Mouse (Mus musculus) lung, embryonic 14.5 days (tissue): ENCODE data around the gene Spryd3. TPM values are rescaled to one million over a fixed set of nuclear protein-coding genes. Genes with fewer than 3 reads are reported as not detected.
A peak's percentile ranks its signal among the peaks of the same experiment; 100 is the strongest.

Experiments
- ATAC-seq: fragments of 200-750 bp; cut with Nextera tagmentation; 2 replicates; pipeline ENCODE4 v1.8.0; 2017; ENCODE audit warnings: mild to moderate bottlenecking, moderate TSS enrichment, moderate library complexity; ENCODE audit not compliant: insufficient read depth
- DNase-seq: peaks from one replicate; pipeline ENCODE4 v3.0.0-alpha.2; 2015
- H3K27ac ChIP-seq: fragments of 300-500 bp; sonication (generic); 2 replicates; pipeline ENCODE4 v1.5.1; 2014; ENCODE audit warnings: low read depth, mild to moderate bottlenecking, moderate library complexity
- H3K27me3 ChIP-seq: fragments of 300-500 bp; sonication (generic); 2 replicates; pipeline ENCODE4 v1.6.1; 2014; ENCODE audit warnings: low read length, control low read depth; ENCODE audit not compliant: insufficient read depth
- H3K36me3 ChIP-seq: fragments of 300-500 bp; sonication (generic); 2 replicates; pipeline ENCODE4 v1.6.1; 2014; ENCODE audit warnings: control low read depth; ENCODE audit not compliant: insufficient read depth
- H3K4me1 ChIP-seq: fragments of 300-500 bp; sonication (generic); 2 replicates; pipeline ENCODE4 v1.6.1; 2014; ENCODE audit warnings: antibody characterized with exemption, control low read depth; ENCODE audit not compliant: insufficient read depth
- H3K4me2 ChIP-seq: fragments of 300-500 bp; sonication (generic); 2 replicates; pipeline ENCODE4 v1.6.1; 2014; ENCODE audit warnings: mild to moderate bottlenecking
- H3K4me3 ChIP-seq: fragments of 300-500 bp; sonication (generic); 2 replicates; pipeline ENCODE4 v1.5.1; 2014; ENCODE audit warnings: low read depth, low read length
- H3K9ac ChIP-seq: fragments of 300-500 bp; sonication (generic); 2 replicates; pipeline ENCODE4 v1.6.1; 2014
- H3K9me3 ChIP-seq: fragments of 300-500 bp; sonication (generic); 2 replicates; pipeline ENCODE4 v1.6.1; 2016; ENCODE audit warnings: low read depth, low read length, control low read depth
- CTCF ChIP-seq: IDR thresholded peaks from 2 replicates; pipeline ENCODE4 v1.5.1; 2016; ENCODE audit warnings: antibody characterized with exemption, low read depth
- WGBS: fragments of 180-500 bp; shearing (Covaris S2); extraction: QIAGEN DNeasy Blood & Tissue Kit; methylation state at CpG from one replicate; pipeline ENCODE4 v1.1.7; 2014; 5-methylcytosine and 5-hydroxymethylcytosine counted together
- polyA plus RNA-seq: library from polyadenylated mRNA; unstranded; fragments of >200 nt; fragmentation: Nextera tagmentation; extraction: Ambion mirVana; gene quantifications from 2 replicates; pipeline ENCODE4 v1.2.1, GENCODE M21; 2014

The Spryd3 gene
- polyA plus RNA-seq, 1 experiment from 2014 or later: 13.6 TPM

- Histone ChIP-seq H3K27ac (peak overlapping the region; percentile 89), H3K9me3 (no peaks in the 10 kb centered on the region), H3K4me1 (peaks cover 8% of the 10 kb centered on the region; the same call in 1 of the 2 replicates), H3K4me2 (peak overlapping the region; percentile 89), H3K4me3 (peak overlapping the region; percentile 72), H3K9ac (peak overlapping the region; percentile 97), H3K36me3 (0 out of 2 replicates have a peak, but pooled peaks cover 3% of the 10 kb centered on the region), H3K27me3 (no peaks in the 10 kb centered on the region)
- no peak for TF ChIP-seq CTCF
- DNase-seq (peak; percentile 74), ATAC-seq (peak; percentile 50)
- WGBS: under 1% methylated on average over 57 of the region's 57 CpGs
Measured at GRCm38 (mm10) chr15:102074070-102074731, 61.8 kb downstream of the Spryd3 start.

- ATAC-seq (peak; percentile 93), DNase-seq (peak; percentile 99)
- no peak for TF ChIP-seq CTCF
- H3K9ac ChIP-seq: peak within 1 kb of the TSS; percentile 97
- H3K4me1 ChIP-seq: peaks cover 8% of the 10 kb centered on the region; the same call in 1 of the 2 replicates
- peak within 1 kb of the TSS; percentile 89 for H3K27ac ChIP-seq
- H3K27me3 ChIP-seq: no peaks in the 10 kb centered on the region
- peak within 1 kb of the TSS; percentile 89 for H3K4me2 ChIP-seq
- H3K9me3 ChIP-seq: no peaks in the 10 kb centered on the region
- H3K36me3 ChIP-seq: no peaks in the 10 kb centered on the region
- WGBS: under 1% methylated on average over 58 of the region's 58 CpGs
- peak within 1 kb of the TSS; percentile 72 for H3K4me3 ChIP-seq
Measured at GRCm38 (mm10) chr15:102073559-102074069, 62.4 kb downstream of the Spryd3 start, which contains the start of gene Eif4b. Eif4b (plus strand) TSS chr15:102073773.

GRCm38 (mm10) chr15:102072963-102073558 lies 63.0 kb downstream of the Spryd3 start:
- Histone ChIP-seq H3K36me3 (no peaks in the 10 kb centered on the region), H3K4me2 (peak overlapping the region; percentile 61), H3K9me3 (no peaks in the 10 kb centered on the region), H3K9ac (peak overlapping the region; percentile 27; the same call in 1 of the 2 replicates), H3K4me1 (peaks cover 8% of the 10 kb centered on the region; the same call in 1 of the 2 replicates), H3K27me3 (no peaks in the 10 kb centered on the region), H3K27ac (no peak overlapping the region), H3K4me3 (peak overlapping the region; percentile 72)
- no peak for TF ChIP-seq CTCF
- 12% methylated on average over 6 of the region's 6 CpGs for WGBS
- peak; percentile 26; the same call in 1 of the 2 replicates for ATAC-seq
- no peak for DNase-seq

- H3K27ac ChIP-seq: no peak overlapping the region
- DNase-seq (no peak), ATAC-seq (no peak)
- H3K9me3 ChIP-seq: no peaks in the 10 kb centered on the region
- H3K4me3 ChIP-seq: no peak overlapping the region
- 68% methylated on average over 13 of the region's 13 CpGs for WGBS
- TF ChIP-seq CTCF: no peak
- no peak overlapping the region for H3K9ac ChIP-seq
- H3K4me1 ChIP-seq: peaks cover 6% of the 10 kb centered on the region; the same call in 1 of the 2 replicates
- H3K4me2 ChIP-seq: no peak overlapping the region
- H3K27me3 ChIP-seq: no peaks in the 10 kb centered on the region
- no peaks in the 10 kb centered on the region for H3K36me3 ChIP-seq
Measured at GRCm38 (mm10) chr15:102070476-102071467, 65.3 kb downstream of the Spryd3 start.

Other genes with a start within 250 kb of the Spryd3 start
- gene Krt76, start 243.3 kb downstream of the Spryd3 start, polyA plus RNA-seq: not detected in 2 replicates
- gene Krt4, start 211.5 kb downstream of the Spryd3 start, polyA plus RNA-seq: 0.97 and 1.3 TPM in 2 replicates
- 0.20 and 0.22 TPM in 2 replicates for gene Krt79, start 195.9 kb downstream of the Spryd3 start, polyA plus RNA-seq
- gene Krt78, start 181.9 kb downstream of the Spryd3 start, polyA plus RNA-seq: 0.05 TPM in 2 replicates
- 183 and 192 TPM in 2 replicates for gene Krt8, start 131.8 kb downstream of the Spryd3 start, polyA plus RNA-seq
- 148 TPM in 2 replicates for gene Krt18, start 108.1 kb downstream of the Spryd3 start, polyA plus RNA-seq
- gene Eif4b, start 62.5 kb downstream of the Spryd3 start, polyA plus RNA-seq: 134 and 137 TPM in 2 replicates
- 48.3 and 56.9 TPM in 2 replicates for gene Tns2, start 35.8 kb downstream of the Spryd3 start, polyA plus RNA-seq
- gene Igfbp6, start 8.1 kb upstream of the Spryd3 start, polyA plus RNA-seq: 6.8 and 7.2 TPM in 2 replicates
- 0.16 and 0.19 TPM in 2 replicates for gene Soat2, start 14.3 kb upstream of the Spryd3 start, polyA plus RNA-seq
- 60.4 and 64.1 TPM in 2 replicates for gene Zfp740, start 67.0 kb upstream of the Spryd3 start, polyA plus RNA-seq
- gene Csad, start 68.5 kb upstream of the Spryd3 start, polyA plus RNA-seq: 59.1 and 68.1 TPM in 2 replicates
- 1.4 and 2.6 TPM in 2 replicates for gene Itgb7, start 95.7 kb upstream of the Spryd3 start, polyA plus RNA-seq
- 38.5 and 38.7 TPM in 2 replicates for gene Rarg, start 121.3 kb upstream of the Spryd3 start, polyA plus RNA-seq
- 0.38 and 0.82 TPM in 2 replicates for gene Gm9918, start 134.3 kb upstream of the Spryd3 start, polyA plus RNA-seq
- gene Mfsd5, start 143.2 kb upstream of the Spryd3 start, polyA plus RNA-seq: 63.1 and 64.0 TPM in 2 replicates
- 44.1 and 45.9 TPM in 2 replicates for gene Espl1, start 160.0 kb upstream of the Spryd3 start, polyA plus RNA-seq
- 477 and 511 TPM in 2 replicates for gene Pfdn5, start 189.9 kb upstream of the Spryd3 start, polyA plus RNA-seq
- gene Myg1, start 195.5 kb upstream of the Spryd3 start, polyA plus RNA-seq: 111 and 113 TPM in 2 replicates
- 99.1 and 103 TPM in 2 replicates for gene Aaas, start 214.5 kb upstream of the Spryd3 start, polyA plus RNA-seq
- 0.55 and 0.64 TPM in 2 replicates for gene Sp7, start 230.9 kb upstream of the Spryd3 start, polyA plus RNA-seq